Mouse (Mus musculus) MEL (cell line): ENCODE measurements around the gene Vsig2.

Source experiments
- CTCF ChIP-seq, 3 experiments: IDR thresholded peaks in 2 of 3; conservative IDR thresholded peaks in 1 of 3; 2 replicates each; pipeline ENCODE4 v1.5.1; 2011 to 2012; ENCODE audit warnings: low read length in 3 of 3, low read depth in 2 of 3, mild to moderate bottlenecking in 2 of 3, improper control_type of control experiment in 1 of 3, inconsistent platforms in 1 of 3, mixed read lengths in 1 of 3, moderate library complexity in 1 of 3; ENCODE audit not compliant: control insufficient read depth in 1 of 3, insufficient read depth in 1 of 3, poor library complexity in 1 of 3, severe bottlenecking in 1 of 3
- MXI1 ChIP-seq: IDR thresholded peaks from 2 replicates; pipeline ENCODE4 v1.6.1; 2011; ENCODE audit warnings: mild to moderate bottlenecking, low read depth, low read length, improper control_type of control experiment

- TF ChIP-seq CTCF (IDR thresholded peaks at IDR 0.05 in 2 of 3, conservative IDR thresholded peaks at IDR 0.05 in 1 of 3; ENCODE audit: control insufficient read depth in 1 of 3, insufficient read depth in 1 of 3, low read depth in 2 of 3, low read length in 3 of 3, poor library complexity in 1 of 3, severe bottlenecking in 1 of 3): no peak
- no peak for TF ChIP-seq MXI1
Observed at GRCm38 (mm10) chr9:37525461-37525860, 13.6 kb upstream of the Vsig2 start.
